Mouse (Mus musculus): ENCODE measurements around the gene Olfr303. TPM values are rescaled to one million over a fixed set of nuclear protein-coding genes. Genes with fewer than 3 reads are reported as not detected.
"Not testable (repeated sequence)": the region's sequence is repeated elsewhere in the genome, so short reads cannot be mapped to it uniquely, and the experiment has no call there.

Gene Olfr303
- not detected for total RNA-seq (2021)
- long read RNA-seq, experiment 1, result 0 reads
- long read RNA-seq, experiment 2, result 0 reads

DNA sequence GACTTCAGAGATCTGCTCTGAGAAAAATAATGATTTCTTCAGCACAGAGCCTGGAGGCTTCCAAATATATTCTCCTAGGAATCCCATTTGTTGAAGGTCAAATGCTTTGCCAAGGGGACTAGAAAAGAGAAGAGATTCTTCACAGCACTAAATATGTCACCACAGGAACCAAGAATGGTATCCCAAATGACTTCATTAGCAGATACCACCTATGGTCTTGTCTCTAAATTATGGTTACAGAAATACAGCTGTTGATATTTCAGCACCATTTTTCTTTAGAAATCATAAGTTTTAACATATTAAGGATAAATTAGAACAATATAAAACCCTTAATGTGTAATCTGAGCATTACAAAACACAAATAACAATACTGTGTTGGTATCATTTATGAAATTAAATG lies at the start of gene Olfr303:
TSS of gene Olfr303 (minus strand) at position 101 of the 400 bp plus-strand sequence.
- DNase-seq (ENCODE audit: low spot score in 2 of 2), result no peak

DNA sequence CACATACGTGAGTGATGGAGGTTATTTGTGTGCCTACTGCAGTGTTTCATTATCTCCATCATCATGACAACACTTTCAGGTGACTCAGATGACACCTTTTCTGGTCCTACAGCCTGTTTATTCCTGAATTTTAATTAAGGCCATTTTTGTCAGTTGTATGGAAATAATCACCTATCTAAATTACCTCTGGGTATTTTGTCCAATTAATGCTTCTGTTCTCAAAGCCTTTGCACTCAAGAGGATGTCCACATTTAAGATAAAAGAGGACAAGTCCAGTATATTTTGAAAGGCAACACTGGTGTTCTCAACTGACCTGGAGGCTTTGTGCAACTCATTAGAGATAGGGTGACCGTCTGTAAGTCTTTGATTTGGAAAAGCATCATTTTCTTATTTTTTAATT lies 6.0 kb upstream of the Olfr303 start, which contains the start of gene Olfr301:
TSS of gene Olfr301 (plus strand) at position 301 of the 400 bp plus-strand sequence.
- no peak for DNase-seq (ENCODE audit: low spot score in 2 of 2)

DNA sequence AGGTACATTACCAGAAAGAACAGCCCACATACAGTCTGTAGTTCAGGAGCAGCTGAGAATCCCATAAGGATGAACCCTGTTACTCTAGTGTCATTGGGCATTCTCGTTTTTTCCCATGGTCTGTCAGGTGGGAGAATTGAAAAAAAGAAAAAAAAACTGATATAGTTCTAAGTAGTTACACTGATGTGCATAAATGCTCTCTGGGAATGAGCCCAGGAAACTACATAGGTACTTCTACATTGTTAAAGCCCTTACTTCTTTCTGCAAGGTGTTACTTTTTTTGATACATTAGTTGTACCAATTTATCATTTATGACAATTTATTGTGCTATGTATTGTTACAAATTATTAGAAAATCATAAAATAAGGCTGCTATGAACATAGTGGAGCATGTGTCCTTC lies 11.0 kb downstream of the Olfr303 start, which contains the start of gene Olfr304:
TSS of gene Olfr304 (minus strand) at position 101 of the 400 bp plus-strand sequence.
- DNase-seq (ENCODE audit: low spot score in 2 of 2), result no peak

DNA sequence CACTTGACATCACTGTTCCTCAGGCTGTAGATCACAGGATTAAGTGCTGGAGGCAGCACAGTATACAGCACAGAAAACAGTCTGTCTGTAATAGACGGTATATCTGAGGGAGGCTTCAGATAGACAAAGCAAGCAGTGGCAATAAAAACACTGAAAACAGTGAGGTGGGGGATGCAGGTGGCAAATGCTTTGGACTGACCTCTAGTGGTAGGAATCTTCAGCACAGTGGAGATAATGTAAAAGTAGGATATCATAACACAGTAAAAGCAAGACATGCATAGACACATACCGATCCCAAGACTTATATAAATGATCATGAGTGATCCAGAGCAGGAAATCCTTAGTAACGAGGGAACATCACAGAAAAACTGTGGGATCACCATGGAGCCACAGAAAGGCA lies 11.8 kb downstream of the Olfr303 start:
- no peak for DNase-seq (ENCODE audit: low spot score in 2 of 2)

DNA sequence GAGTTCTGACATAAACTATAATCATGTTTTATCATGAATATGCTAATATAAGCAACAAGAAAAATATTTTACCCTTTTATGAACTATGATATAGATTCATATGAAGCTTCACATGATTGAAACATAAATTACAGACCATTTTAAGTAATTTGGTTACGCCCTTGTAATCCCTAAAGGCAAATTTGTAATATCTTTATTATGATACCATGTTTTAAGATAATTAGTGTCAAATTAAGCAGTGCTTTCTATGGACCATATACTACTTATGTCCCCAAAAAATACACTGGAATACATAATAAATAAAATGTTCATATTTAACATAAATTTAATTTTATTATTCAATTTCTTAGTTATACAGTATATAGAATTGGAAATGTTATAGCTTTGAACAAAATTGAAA lies 30.8 kb downstream of the Olfr303 start, which contains the start of gene Olfr305:
TSS of gene Olfr305 (minus strand) at position 101 of the 400 bp plus-strand sequence.
- DNase-seq (ENCODE audit: low spot score in 2 of 2), result no peak

DNA sequence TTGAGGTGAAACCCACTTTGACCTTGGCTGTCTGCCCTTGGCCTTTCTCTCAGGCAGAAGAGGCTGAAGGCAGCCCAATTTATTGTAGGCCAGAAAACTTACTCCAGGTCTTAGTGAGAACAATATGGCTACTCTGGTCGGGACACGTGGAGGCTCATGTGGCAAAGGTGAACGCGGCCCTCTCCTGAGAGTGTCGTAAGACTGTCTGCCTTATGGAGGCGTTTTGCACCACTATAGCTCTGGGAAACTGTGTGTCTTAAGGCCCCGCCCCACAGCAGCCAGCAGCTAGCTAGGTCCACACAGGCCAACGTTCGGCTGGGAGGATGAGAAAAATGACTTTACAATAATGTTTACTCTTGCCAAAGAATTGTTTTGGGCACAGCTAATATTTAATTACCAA lies 51.3 kb downstream of the Olfr303 start:
- not testable (repeated sequence) for DNase-seq (ENCODE audit: low spot score in 2 of 2)

DNA sequence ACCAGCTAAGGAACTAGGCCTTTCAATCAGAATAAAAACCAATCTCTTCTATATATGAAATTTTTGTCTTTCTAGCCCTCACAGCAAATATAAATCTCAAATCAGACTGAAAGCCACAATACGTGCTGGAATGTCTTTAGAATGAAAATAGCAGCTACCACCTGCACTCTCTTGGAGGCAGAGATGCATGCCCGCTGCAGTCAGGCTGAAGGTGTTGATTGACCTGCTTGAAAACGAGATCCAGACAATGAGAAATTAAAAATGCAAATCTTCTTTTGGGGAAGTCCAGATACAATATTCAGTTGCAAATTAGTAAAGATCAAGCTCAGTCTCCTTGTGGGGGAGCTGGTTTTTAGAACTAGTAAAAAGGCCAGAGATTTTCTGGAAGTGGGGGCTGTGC lies 53.3 kb downstream of the Olfr303 start:
- no peak for DNase-seq (ENCODE audit: low spot score in 2 of 2)

DNA sequence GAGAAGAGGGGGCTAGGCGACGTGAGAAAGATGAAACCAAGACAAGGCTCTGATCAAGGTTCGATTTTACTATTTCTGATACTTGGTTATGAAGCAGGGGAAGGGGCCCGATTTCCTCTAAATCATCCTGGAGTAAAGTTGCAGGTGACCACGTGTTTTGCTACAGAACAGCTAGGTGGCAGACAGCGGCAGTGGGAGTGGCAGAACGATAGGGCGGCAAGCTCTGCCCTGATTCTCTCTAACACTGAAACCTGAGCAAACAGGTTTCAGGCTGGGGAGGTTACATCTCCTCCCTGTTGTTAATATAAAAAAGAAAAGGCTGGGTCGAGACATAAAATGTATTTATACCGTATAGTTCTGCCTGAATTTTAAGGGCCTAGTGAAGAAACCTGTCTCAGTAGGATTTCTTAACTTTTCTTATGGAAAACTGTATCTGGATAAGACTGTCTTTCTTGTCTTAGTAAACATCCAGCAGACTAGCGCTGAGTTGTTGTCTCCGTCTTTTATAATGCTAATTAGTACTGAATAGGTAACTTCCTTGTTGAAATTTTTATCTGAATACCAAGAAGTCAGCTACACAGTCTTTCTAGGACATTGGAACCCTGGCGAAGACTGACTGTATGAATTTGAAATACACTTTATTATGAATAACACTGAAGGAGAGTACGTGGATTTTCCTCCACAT lies 54.6 kb downstream of the Olfr303 start:
- DNase-seq (ENCODE audit: low spot score in 2 of 2), result no peak

Other genes with a start within 250 kb of the Olfr303 start
- gene Vmn2r75, start 226.0 kb downstream of the Olfr303 start, total RNA-seq (2021), result not detected
- gene Vmn2r76, start 151.5 kb downstream of the Olfr303 start, total RNA-seq (2021), result not detected
- gene Olfr310, start 120.6 kb downstream of the Olfr303 start, total RNA-seq (2021), result not detected
- gene Olfr309, start 84.1 kb downstream of the Olfr303 start, total RNA-seq (2021), result not detected
- gene Olfr308, start 72.2 kb downstream of the Olfr303 start, total RNA-seq (2021), result not detected
- gene Olfr307, start 60.2 kb downstream of the Olfr303 start, total RNA-seq (2021), result not detected
- not detected for gene Olfr305, start 30.9 kb downstream of the Olfr303 start, total RNA-seq (2021)
- gene Olfr304, start 11.1 kb downstream of the Olfr303 start, total RNA-seq (2021), result not detected
- not detected for gene Olfr301, start 6.1 kb upstream of the Olfr303 start, total RNA-seq (2021)
- gene Olfr299, start 62.1 kb upstream of the Olfr303 start, total RNA-seq (2021), result not detected
- gene Olfr298, start 94.7 kb upstream of the Olfr303 start, total RNA-seq (2021), result not detected
- gene Olfr297, start 122.2 kb upstream of the Olfr303 start, total RNA-seq (2021), result not detected
- not detected for gene Olfr295, start 186.1 kb upstream of the Olfr303 start, total RNA-seq (2021)
- not detected for gene Olfr294, start 218.9 kb upstream of the Olfr303 start, total RNA-seq (2021)

Measured in adrenal gland, postnatal 4 days (tissue).